Comparison of ENCODE assay signal across 8 mouse cellular contexts in the genomic region with DNA sequence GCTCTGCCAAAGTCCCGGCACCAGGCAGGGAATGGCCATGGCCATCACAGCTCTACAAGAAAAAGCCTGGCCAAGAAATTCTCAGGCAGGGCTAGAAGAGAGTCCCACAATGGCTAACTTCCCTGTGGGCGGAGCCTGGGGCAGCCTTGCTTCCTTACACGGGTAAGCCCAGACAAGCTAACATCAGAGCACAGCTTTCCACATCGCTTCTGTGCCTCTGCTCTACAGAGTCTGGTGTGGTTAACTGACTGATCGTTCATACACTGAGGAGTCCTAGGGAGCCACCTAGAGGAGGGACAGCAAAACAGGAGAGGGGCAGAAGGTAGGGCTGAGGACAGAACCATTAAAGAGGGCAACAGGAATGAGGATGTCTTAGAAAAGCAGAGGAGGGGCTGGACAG. TPM values are rescaled to one million over a fixed set of nuclear protein-coding genes. Genes with fewer than 3 reads are reported as not detected.
DNase-seq lines count a peak whose midpoint lies in the region; ATAC-seq and TF ChIP-seq lines count a peak whose summit lies in the region.

No protein-coding gene starts in this region.

- TF ChIP-seq POLR2A in MEL (IDR thresholded peaks at IDR 0.05; ENCODE audit: control insufficient read depth in 1 of 2, insufficient read depth in 1 of 2, low read depth in 1 of 2, low read length in 2 of 2, poor library complexity in 1 of 2): no peak

- peak; percentile 96 for TF ChIP-seq RAD21 in MEL (IDR thresholded peaks at IDR 0.05; ENCODE audit: low read depth, low read length)

- H3K27me3 ChIP-seq in MEL (ENCODE audit: control insufficient read depth in 1 of 2, insufficient read depth in 2 of 2, low read length in 2 of 2): no peaks in the 10 kb centered on the region
- H3K27me3 ChIP-seq in heart, postnatal 0 days (ENCODE audit: control insufficient read depth, insufficient read depth, low read length): no peaks in the 10 kb centered on the region

- DNase-seq in gastrocnemius, adult 18-20 months (ENCODE audit: low spot score): peak; percentile 79
- DNase-seq in gastrocnemius, postnatal 10 days: no peak
- peak; percentile 95 for DNase-seq in MEL (ENCODE audit: low read depth, low spot score)
- DNase-seq in embryo, embryonic 11 days: peak; percentile 72
- DNase-seq in heart, postnatal 0 days (ENCODE audit: low spot score): peak; percentile 69
- peak; percentile 68 to 75 for DNase-seq in kidney, postnatal 36 days
- DNase-seq in lung, postnatal 4 days: peak; percentile 73 to 76
- DNase-seq in spleen, postnatal 14 days (ENCODE audit: low spot score in 2 of 2): peak; percentile 34 to 47

- peak; percentile 71 to 99 (median 75) for TF ChIP-seq CTCF in MEL (IDR thresholded peaks at IDR 0.05 in 2 of 3, conservative IDR thresholded peaks at IDR 0.05 in 1 of 3; ENCODE audit: control insufficient read depth in 1 of 3, insufficient read depth in 1 of 3, low read depth in 2 of 3, low read length in 3 of 3, poor library complexity in 1 of 3, severe bottlenecking in 1 of 3)
- peak; percentile 89 for TF ChIP-seq CTCF in heart, postnatal 0 days (IDR thresholded peaks at IDR 0.05; ENCODE audit: low read depth)

- H3K4me2 ChIP-seq in heart, postnatal 0 days (ENCODE audit: low read depth, low read length): no peak overlapping the region

- 0 out of 4 replicates have a peak, but pooled peaks cover 0 to 2% of the 10 kb centered on the region in 2 experiments for H3K36me3 ChIP-seq in MEL (ENCODE audit: control insufficient read depth in 1 of 2, insufficient read depth in 2 of 2, low read length in 2 of 2)
- peaks cover 8% of the 10 kb centered on the region for H3K36me3 ChIP-seq in heart, postnatal 0 days (replicated peaks; ENCODE audit: control insufficient read depth, insufficient read depth, low read length)

- no peak overlapping the region for H3K27ac ChIP-seq in MEL (ENCODE audit: control insufficient read depth, low read depth, low read length)
- H3K27ac ChIP-seq in heart, postnatal 0 days (ENCODE audit: low read depth): no peak overlapping the region

- H3K9me3 ChIP-seq in MEL (replicated peaks; ENCODE audit: insufficient read depth, low read length): no peaks in the 10 kb centered on the region
- H3K9me3 ChIP-seq in heart, postnatal 0 days (replicated peaks; ENCODE audit: control insufficient read depth, low read length): no peaks in the 10 kb centered on the region

- TF ChIP-seq EP300 in MEL (IDR thresholded peaks at IDR 0.05; ENCODE audit: low read depth in 1 of 2, low read length in 2 of 2): 0 out of 4 replicates have a peak, but pooled peaks of 1 of the 2 experiments have one; percentile 9
- TF ChIP-seq EP300 in heart, postnatal 0 days (IDR thresholded peaks at IDR 0.05; ENCODE audit: low read depth): no peak

- no peaks in the 10 kb centered on the region for H3K79me2 ChIP-seq in MEL (ENCODE audit: control insufficient read depth, insufficient read depth, low read length, poor library complexity)

- peak overlapping the region in 1 of 2 experiments; percentile 16; a peak in 1 of 4 replicates for H3K4me3 ChIP-seq in MEL (ENCODE audit: control insufficient read depth in 1 of 2, insufficient read depth in 1 of 2, low read depth in 2 of 2, low read length in 2 of 2)
- H3K4me3 ChIP-seq in heart, postnatal 0 days (ENCODE audit: low read depth, low read length): no peak overlapping the region

- WGBS in heart, postnatal 0 days: 19% methylated on average over 5 of the region's 5 CpGs

- peaks cover 0 to 4% of the 10 kb centered on the region in 2 experiments; a peak in 2 of 4 replicates for H3K4me1 ChIP-seq in MEL (ENCODE audit: control insufficient read depth in 1 of 2, insufficient read depth in 2 of 2, low read length in 2 of 2)
- no peaks in the 10 kb centered on the region for H3K4me1 ChIP-seq in heart, postnatal 0 days (ENCODE audit: control insufficient read depth, insufficient read depth)

- H3K9ac ChIP-seq in MEL (ENCODE audit: control insufficient read depth, low read depth, low read length, poor library complexity, severe bottlenecking): peak overlapping the region; percentile 15; the same call in 1 of the 2 replicates
- H3K9ac ChIP-seq in heart, postnatal 0 days (replicated peaks; ENCODE audit: low read depth, low read length): no peak overlapping the region

- ATAC-seq in heart, postnatal 0 days (ENCODE audit: insufficient read depth, low read depth): peak; percentile 72

TF ChIP-seq in MEL, 35 proteins besides CTCF, POLR2A, EP300 and RAD21:
- TF ChIP-seq MXI1 (IDR thresholded peaks at IDR 0.05; ENCODE audit: low read depth, low read length): peak; percentile 14; the same call in 1 of the 2 replicates
- no peak for TF ChIP-seq MEF2A (IDR thresholded peaks at IDR 0.05; ENCODE audit: extremely low read depth, insufficient replicate concordance, low read depth, low read length, poor library complexity, severe bottlenecking)
- TF ChIP-seq TCF12 (IDR thresholded peaks at IDR 0.05; ENCODE audit: low read depth, low read length): no peak
- TF ChIP-seq USF2 (IDR thresholded peaks at IDR 0.05; ENCODE audit: borderline replicate concordance in 1 of 2, insufficient read depth in 1 of 2, low read depth in 1 of 2, low read length in 2 of 2): no peak
- no peak for TF ChIP-seq MYC (IDR thresholded peaks at IDR 0.05; ENCODE audit: low read depth, low read length)
- TF ChIP-seq ELF1 (IDR thresholded peaks at IDR 0.05; ENCODE audit: low read depth, low read length): no peak
- no peak for TF ChIP-seq GABPA (IDR thresholded peaks at IDR 0.05; ENCODE audit: low read depth, low read length)
- no peak for TF ChIP-seq POLR2AphosphoS2 (IDR thresholded peaks at IDR 0.05; ENCODE audit: low read length)
- no peak for TF ChIP-seq RCOR1 (IDR thresholded peaks at IDR 0.05; ENCODE audit: low read depth, low read length)
- no peak for TF ChIP-seq MAX (IDR thresholded peaks at IDR 0.05; ENCODE audit: low read length)
- TF ChIP-seq KAT2A (conservative IDR thresholded peaks at IDR 0.05; ENCODE audit: low read depth, low read length): no peak
- TF ChIP-seq CHD1 (IDR thresholded peaks at IDR 0.05; ENCODE audit: low read depth, low read length): no peak
- no peak for TF ChIP-seq POLR2AphosphoS5 (IDR thresholded peaks at IDR 0.05; ENCODE audit: borderline replicate concordance, low read depth, low read length)
- TF ChIP-seq ZKSCAN1 (IDR thresholded peaks at IDR 0.05; ENCODE audit: low read depth, low read length): no peak
- TF ChIP-seq NELFE (IDR thresholded peaks at IDR 0.05; ENCODE audit: low read depth, low read length): no peak
- no peak for TF ChIP-seq E2F4 (IDR thresholded peaks at IDR 0.05; ENCODE audit: borderline replicate concordance, low read depth, low read length)
- no peak for TF ChIP-seq NRF1 (IDR thresholded peaks at IDR 0.05; ENCODE audit: insufficient read depth, low read depth, low read length, poor library complexity, severe bottlenecking)
- TF ChIP-seq USF1 (IDR thresholded peaks at IDR 0.05; ENCODE audit: low read depth, low read length): no peak
- no peak for TF ChIP-seq MAFK (IDR thresholded peaks at IDR 0.05; ENCODE audit: borderline replicate concordance, low read depth, low read length)
- TF ChIP-seq SMC3 (IDR thresholded peaks at IDR 0.05; ENCODE audit: low read depth, low read length): peak; percentile 94
- TF ChIP-seq CHD2 (IDR thresholded peaks at IDR 0.05; ENCODE audit: low read length): no peak
- TF ChIP-seq ZC3H11A (IDR thresholded peaks at IDR 0.05; ENCODE audit: low read depth, low read length): peak; percentile 94
- TF ChIP-seq BHLHE40 (IDR thresholded peaks at IDR 0.05; ENCODE audit: borderline replicate concordance, low read depth, low read length): no peak
- TF ChIP-seq JUND (IDR thresholded peaks at IDR 0.05; ENCODE audit: low read depth, low read length): no peak
- TF ChIP-seq MYB (IDR thresholded peaks at IDR 0.05; ENCODE audit: low read depth, low read length): no peak
- no peak for TF ChIP-seq ZMIZ1 (IDR thresholded peaks at IDR 0.05; ENCODE audit: low read depth, low read length)
- peak; percentile 35; the same call in 1 of the 2 replicates for TF ChIP-seq SIN3A (IDR thresholded peaks at IDR 0.05; ENCODE audit: low read length)
- TF ChIP-seq HCFC1 (IDR thresholded peaks at IDR 0.05; ENCODE audit: low read depth, low read length): 0 out of 2 replicates have a peak, but pooled peaks have one; percentile 26
- peak; percentile 38; the same call in 1 of the 2 replicates for TF ChIP-seq MAZ (IDR thresholded peaks at IDR 0.05; ENCODE audit: low read depth, low read length)
- no peak for TF ChIP-seq UBTF (IDR thresholded peaks at IDR 0.05; ENCODE audit: borderline replicate concordance, insufficient read depth, low read depth, low read length)
- 0 out of 2 replicates have a peak, but pooled peaks have one; percentile 15 for TF ChIP-seq TBP (IDR thresholded peaks at IDR 0.05; ENCODE audit: low read depth, low read length)
- TF ChIP-seq GATA1 (IDR thresholded peaks at IDR 0.05; ENCODE audit: low read depth, low read length): no peak
- TF ChIP-seq ETS1 (IDR thresholded peaks at IDR 0.05; ENCODE audit: low read depth, low read length): no peak
- no peak for TF ChIP-seq ZNF384 (IDR thresholded peaks at IDR 0.05; ENCODE audit: low read depth, low read length)
- TF ChIP-seq TAL1 (IDR thresholded peaks at IDR 0.05; ENCODE audit: low read length): no peak

RNA-seq across cellular contexts. Expression of a gene that starts 8.1 kb away (rescaled TPM):
- 10 to 100 TPM; 10.3 to 12.7 TPM for total RNA-seq in gastrocnemius, adult 18-20 months (2021)
- total RNA-seq in gastrocnemius, postnatal 10 days (2021): 10 to 100 TPM in 1 of 2 experiments, 1 to 10 TPM in 1; 9.8 to 16.1 TPM
- 45.7 and 45.9 TPM in 2 replicates for total RNA-seq in MEL (2012; rRNA removed)
- 100 to 1,000 TPM in 1 of 2 experiments, 10 to 100 TPM in 1; 49.8 to 152 TPM for polyA plus RNA-seq in MEL (2012; ENCODE audit: insufficient read depth in 1 of 2, insufficient read length in 2 of 2, low read depth in 1 of 2, low replicate concordance in 2 of 2, missing spikeins in 1 of 2)
- total RNA-seq in heart, postnatal 0 days (2014; rRNA removed; ENCODE audit: low replicate concordance): 2.3 and 14.8 TPM in 2 replicates
- polyA plus RNA-seq in heart, postnatal 0 days (2015; fragmentation: Nextera tagmentation; extraction: Ambion mirVana): 1.3 and 1.4 TPM in 2 replicates

RNA-seq across cellular contexts. Expression of a gene that starts 27.3 kb away (rescaled TPM):
- total RNA-seq in gastrocnemius, adult 18-20 months (2021): 10 to 100 TPM; 44.9 to 46.7 TPM
- total RNA-seq in gastrocnemius, postnatal 10 days (2021): 10 to 100 TPM; 49.7 to 52.2 TPM
- 28.3 and 31.5 TPM in 2 replicates for total RNA-seq in MEL (2012; rRNA removed)
- polyA plus RNA-seq in MEL (2012; ENCODE audit: insufficient read depth in 1 of 2, insufficient read length in 2 of 2, low read depth in 1 of 2, low replicate concordance in 2 of 2, missing spikeins in 1 of 2): 10 to 100 TPM in 1 of 2 experiments, not detected in 1; 60.6 TPM
- total RNA-seq in heart, postnatal 0 days (2014; rRNA removed; ENCODE audit: low replicate concordance): 64.7 and 80.0 TPM in 2 replicates
- 38.8 and 43.0 TPM in 2 replicates for polyA plus RNA-seq in heart, postnatal 0 days (2015; fragmentation: Nextera tagmentation; extraction: Ambion mirVana)
